Mouse (Mus musculus) embryonic stem cell, embryonic (primary cell): ENCODE results near the gene Rnf183.

Experiments
- CTCF ChIA-PET, 4 experiments: fragments of 300-600 bp in 2 of 4; fragments of 350-600 bp in 2 of 4; sonication (Branson Sonifier 250); formaldehyde crosslinking; loops; one replicate each; lab custom pipeline; 2022; ENCODE audit warnings: inconsistent platforms in 2 of 4; lab: Charles Lee
- POLR2A ChIA-PET, 4 experiments: fragments of 300-600 bp in 2 of 4; fragments of 350-600 bp in 2 of 4; sonication (Branson Sonifier 250); formaldehyde crosslinking; loops; one replicate each; lab custom pipeline; 2022; ENCODE audit warnings: antibody characterized with exemption in 4 of 4, inconsistent platforms in 1 of 4; lab: Charles Lee

Gene Rnf183

GRCm38 (mm10) chr4:62440544-62440943, 5.5 kb upstream of the Rnf183 start:
- ChIA-PET CTCF (interaction anchor here in 2 of 4 experiments (1.0 to 1.1 kb wide), 2 partner anchors 15 kb away, joined by 3 read pairs; no protein-coding TSS in a partner anchor), POLR2A (interaction anchor here in 3 of 4 experiments (0.6 kb wide), 3 partner anchors 79 to 80 kb away, joined by 3 to 11 read pairs (median 5); partner anchors contain the start of genes Fkbp15 (in 2 of the 3) and Slc31a1 (in 2 of the 3))

GRCm38 (mm10) chr4:62439793-62440192, 4.7 kb upstream of the Rnf183 start:
- CTCF ChIA-PET = interaction anchor here in 1 of 4 experiments (1.1 kb wide), 1 partner anchor 15 kb away, joined by 3 read pairs; no protein-coding TSS in a partner anchor
- POLR2A ChIA-PET = interaction anchor here in 1 of 4 experiments (0.6 to 1.0 kb wide), 2 partner anchors 14 to 79 kb away, joined by 3 to 5 read pairs; no protein-coding TSS in a partner anchor

GRCm38 (mm10) chr4:62437871-62438270, 2.8 kb upstream of the Rnf183 start:
- ChIA-PET CTCF (interaction anchor here in 1 of 4 experiments (0.6 kb wide), 1 partner anchor 27 kb away, joined by 3 read pairs; no protein-coding TSS in a partner anchor), POLR2A (interaction anchor here in 1 of 4 experiments (0.8 kb wide), 1 partner anchor 77 kb away, joined by 3 read pairs; no protein-coding TSS in a partner anchor)

- POLR2A ChIA-PET = interaction anchor here in 1 of 4 experiments (0.8 kb wide), 1 partner anchor 76 kb away, joined by 3 read pairs; no protein-coding TSS in a partner anchor
- CTCF ChIA-PET = no interaction called here
Measured at GRCm38 (mm10) chr4:62437256-62437778, 2.3 kb upstream of the Rnf183 start.

- POLR2A ChIA-PET = interaction anchor here in 3 of 4 experiments (0.8 to 1.8 kb wide), 7 partner anchors 25 to 91 kb away, joined by 3 to 16 read pairs (median 6); partner anchors contain the start of genes Cdc26 (in 2 of the 3), Fkbp15 (in 2 of the 3), Prpf4 (in 2 of the 3) and Slc31a1 (in 2 of the 3)
- CTCF ChIA-PET = interaction anchor here in 1 of 4 experiments (0.6 to 1.7 kb wide), 4 partner anchors 13 to 74 kb away, joined by 3 to 4 read pairs (median 3); partner anchors contain the start of genes Fkbp15 and Slc31a1
Measured at GRCm38 (mm10) chr4:62433939-62434870, 847 bp downstream of the Rnf183 start.

GRCm38 (mm10) chr4:62431522-62431921, 3.5 kb downstream of the Rnf183 start:
- ChIA-PET POLR2A (interaction anchor here in 2 of 4 experiments (0.6 to 14.4 kb wide), 3 partner anchors 23 to 420 kb away, joined by 3 to 126 read pairs (median 4); partner anchors contain the start of genes Cdc26 (in 1 of the 2) and Prpf4 (in 1 of the 2)), CTCF (no interaction called here)

GRCm38 (mm10) chr4:62430678-62431077, 4.4 kb downstream of the Rnf183 start:
- CTCF ChIA-PET = no interaction called here
- POLR2A ChIA-PET = interaction anchor here in 3 of 4 experiments (0.8 to 14.4 kb wide), 6 partner anchors 10 to 124 kb away, joined by 3 to 126 read pairs (median 4); partner anchors contain the start of genes Cdc26 (in 1 of the 3), Fkbp15 (in 1 of the 3), Prpf4 (in 1 of the 3) and Slc31a1 (in 1 of the 3)

- ChIA-PET CTCF (no interaction called here), POLR2A (interaction anchor here in 3 of 4 experiments (0.6 to 14.4 kb wide), 6 partner anchors 11 to 69 kb away, joined by 4 to 126 read pairs (median 10); partner anchors contain the start of genes Cdc26 (in 2 of the 3), Prpf4 (in 2 of the 3), Fkbp15 (in 1 of the 3) and Slc31a1 (in 1 of the 3))
Measured at GRCm38 (mm10) chr4:62429616-62430015, 5.4 kb downstream of the Rnf183 start.

- CTCF ChIA-PET = interaction anchor here in 3 of 4 experiments (0.6 to 0.8 kb wide), 5 partner anchors 21 to 224 kb away, joined by 3 to 7 read pairs (median 5); no protein-coding TSS in a partner anchor
- POLR2A ChIA-PET = interaction anchor here in 3 of 4 experiments (0.6 to 14.4 kb wide), 8 partner anchors 9 to 101 kb away, joined by 3 to 126 read pairs (median 6); partner anchors contain the start of genes Cdc26 (in 2 of the 3), Fkbp15 (in 2 of the 3), Prpf4 (in 2 of the 3) and Slc31a1 (in 2 of the 3)
Measured at GRCm38 (mm10) chr4:62427978-62428758, 6.9 kb downstream of the Rnf183 start.

- ChIA-PET POLR2A (interaction anchor here in 1 of 4 experiments (0.6 to 14.4 kb wide), 5 partner anchors 10 to 122 kb away, joined by 3 to 126 read pairs (median 4); partner anchors contain the start of genes Cdc26 and Prpf4), CTCF (interaction anchor here in 1 of 4 experiments (0.7 kb wide), 1 partner anchor 338 kb away, joined by 6 read pairs; no protein-coding TSS in a partner anchor)
Measured at GRCm38 (mm10) chr4:62425891-62426290, 9.2 kb downstream of the Rnf183 start.

- CTCF ChIA-PET = no interaction called here
- POLR2A ChIA-PET = interaction anchor here in 1 of 4 experiments (1.0 to 14.4 kb wide), 2 partner anchors 11 kb away, joined by 5 to 126 read pairs; partner anchors contain the start of genes Cdc26 and Prpf4
Measured at GRCm38 (mm10) chr4:62419091-62419490, 16.0 kb downstream of the Rnf183 start.

- CTCF ChIA-PET = no interaction called here
- POLR2A ChIA-PET = interaction anchor here in 1 of 4 experiments (1.0 to 14.4 kb wide), 3 partner anchors 10 to 11 kb away, joined by 5 to 126 read pairs (median 18); partner anchors contain the start of genes Cdc26 and Prpf4
Measured at GRCm38 (mm10) chr4:62418448-62418847, 16.6 kb downstream of the Rnf183 start.

GRCm38 (mm10) chr4:62411606-62412005, 23.4 kb downstream of the Rnf183 start:
- POLR2A ChIA-PET = interaction anchor here in 3 of 4 experiments (0.5 to 8.8 kb wide), 7 partner anchors 9 to 59 kb away, joined by 3 to 126 read pairs (median 4); partner anchors contain the start of genes Fkbp15 (in 2 of the 3), Slc31a1 (in 2 of the 3) and Wdr31 (in 1 of the 3)
- CTCF ChIA-PET = no interaction called here

GRCm38 (mm10) chr4:62410325-62410724, 24.7 kb downstream of the Rnf183 start:
- POLR2A ChIA-PET = interaction anchor here in 2 of 4 experiments (0.6 to 8.8 kb wide), 15 partner anchors 11 to 202 kb away, joined by 3 to 126 read pairs (median 6); partner anchors contain the start of genes Fkbp15 (in 2 of the 2), Slc31a1 (in 2 of the 2) and Rnf183 (in 1 of the 2)
- CTCF ChIA-PET = no interaction called here

- ChIA-PET CTCF (interaction anchor here in 1 of 4 experiments (0.6 to 1.1 kb wide), 2 partner anchors 11 to 17 kb away, joined by 3 read pairs; no protein-coding TSS in a partner anchor), POLR2A (interaction anchor here (0.6 to 8.8 kb wide), 37 partner anchors 8 to 201 kb away, joined by 3 to 126 read pairs (median 6); partner anchors contain the start of genes Fkbp15 (in 3 of the 4), Slc31a1 (in 3 of the 4), 4933430I17Rik (in 1 of the 4) and Alad (in 1 of the 4))
Measured at GRCm38 (mm10) chr4:62409615-62410014, 25.4 kb downstream of the Rnf183 start.
